Mouse (Mus musculus) intestine, postnatal 0 days (tissue): ENCODE data around the gene Gm20838. TPM values are rescaled to one million over a fixed set of nuclear protein-coding genes. Genes with fewer than 3 reads are reported as not detected.
"Not testable (repeated sequence)": the region's sequence is repeated elsewhere in the genome, so short reads cannot be mapped to it uniquely, and the experiment has no call there.

ENCODE experiments used
- ATAC-seq: fragments of 200-750 bp; cut with Nextera tagmentation; 2 replicates; pipeline ENCODE4 v1.8.0; 2017; ENCODE audit warnings: mild to moderate bottlenecking, moderate TSS enrichment, moderate library complexity
- H3K27ac ChIP-seq: fragments of 300-500 bp; sonication (generic); 2 replicates; pipeline ENCODE4 v1.5.1; 2014; ENCODE audit warnings: mild to moderate bottlenecking, low read depth, low read length, moderate library complexity
- H3K27me3 ChIP-seq: fragments of 300-500 bp; sonication (generic); replicated peaks from 2 replicates; pipeline ENCODE4 v1.6.1; 2014; ENCODE audit warnings: low read length, mixed read lengths; ENCODE audit not compliant: control insufficient read depth, insufficient read depth
- H3K36me3 ChIP-seq: fragments of 300-500 bp; sonication (generic); 2 replicates; pipeline ENCODE4 v1.6.1; 2014; ENCODE audit warnings: mild to moderate bottlenecking, moderate library complexity; ENCODE audit not compliant: control insufficient read depth, insufficient read depth
- H3K4me1 ChIP-seq: fragments of 300-500 bp; sonication (generic); replicated peaks from 2 replicates; pipeline ENCODE4 v1.6.1; 2014; ENCODE audit warnings: antibody characterized with exemption, low read length, mixed read lengths; ENCODE audit not compliant: control insufficient read depth, insufficient read depth
- H3K4me2 ChIP-seq: fragments of 300-500 bp; sonication (generic); replicated peaks from 2 replicates; pipeline ENCODE4 v1.6.1; 2014; ENCODE audit warnings: low read depth, mild to moderate bottlenecking, moderate library complexity
- H3K4me3 ChIP-seq: fragments of 300-500 bp; sonication (generic); 2 replicates; pipeline ENCODE4 v1.5.1; 2014; ENCODE audit warnings: low read depth, low read length
- H3K9ac ChIP-seq: fragments of 300-500 bp; sonication (generic); 2 replicates; pipeline ENCODE4 v1.6.1; 2014; ENCODE audit warnings: mild to moderate bottlenecking, low read depth, low read length
- H3K9me3 ChIP-seq: fragments of 300-500 bp; sonication (generic); 2 replicates; pipeline ENCODE4 v1.6.1; 2016; ENCODE audit warnings: mixed run types; ENCODE audit not compliant: control insufficient read depth
- WGBS: fragments of 180-500 bp; shearing (Covaris S2); extraction: QIAGEN DNeasy Blood & Tissue Kit; methylation state at CpG from one replicate; pipeline ENCODE4 v1.1.7; 2014; 5-methylcytosine and 5-hydroxymethylcytosine counted together
- polyA plus RNA-seq: library from polyadenylated mRNA; unstranded; fragments of >200 nt; fragmentation: Nextera tagmentation; extraction: Ambion mirVana; gene quantifications from 2 replicates; pipeline ENCODE4 v1.2.1, GENCODE M21; 2015

The Gm20838 gene
- not detected in 2 replicates for polyA plus RNA-seq

DNA sequence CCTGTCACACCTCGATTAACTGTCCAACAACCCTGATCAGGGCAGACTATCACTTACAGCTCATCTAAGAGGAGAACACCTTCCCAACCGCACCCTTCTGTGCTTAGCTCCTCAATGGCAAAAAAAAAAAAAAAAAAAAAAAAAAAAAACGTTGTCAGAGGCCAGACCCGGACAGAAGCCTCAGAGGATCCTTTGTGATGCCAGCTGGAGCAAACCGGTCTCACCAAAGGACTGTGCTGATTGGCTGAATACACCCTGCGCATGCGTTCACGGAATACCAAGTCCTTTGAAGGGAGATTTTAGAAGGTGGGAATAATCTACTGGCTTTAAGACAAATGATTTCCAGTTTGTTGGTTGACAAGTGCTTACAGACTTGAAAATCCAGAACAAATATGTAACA lies at the start of gene Gm20838:
TSS of gene Gm20838 (minus strand) at position 101 of the 400 bp plus-strand sequence.
- H3K36me3 ChIP-seq, H3K9me3 ChIP-seq, H3K4me3 ChIP-seq, H3K4me1 ChIP-seq, H3K4me2 ChIP-seq, H3K27me3 ChIP-seq, H3K9ac ChIP-seq, H3K27ac ChIP-seq, ATAC-seq: not testable (repeated sequence)
- WGBS, result no CpG with 5 or more reads among the region's 8 CpGs
